Mouse (Mus musculus) urinary bladder, postnatal 14 days (tissue): ENCODE measurements around the gene Vrk2.

Experiments
- DNase-seq: peaks from one replicate; pipeline ENCODE4 v3.0.0; 2021; ENCODE audit warnings: low spot score

The Vrk2 gene

GRCm38 (mm10) chr11:26551551-26551950 lies 42.2 kb downstream of the Vrk2 start:
- no peak for DNase-seq

GRCm38 (mm10) chr11:26537816-26538215 lies 56.0 kb downstream of the Vrk2 start:
- DNase-seq: no peak

DNA sequence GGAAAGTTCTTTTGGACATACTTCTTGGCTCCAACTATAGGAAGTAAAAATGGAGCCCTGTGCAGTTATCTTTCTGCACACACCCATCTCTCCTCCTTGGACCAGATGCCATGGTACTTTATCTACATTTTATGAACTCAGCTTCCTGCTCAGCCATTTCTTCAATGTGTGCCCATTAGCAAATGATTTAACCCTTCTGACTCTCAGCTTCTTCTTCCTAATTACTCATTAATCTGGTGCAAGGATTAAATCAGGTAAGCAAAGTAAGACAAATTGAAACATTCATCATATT lies 60.0 kb downstream of the Vrk2 start:
- DNase-seq: no peak

GRCm38 (mm10) chr11:26532994-26533827 lies 60.6 kb downstream of the Vrk2 start:
- DNase-seq: no peak

DNA sequence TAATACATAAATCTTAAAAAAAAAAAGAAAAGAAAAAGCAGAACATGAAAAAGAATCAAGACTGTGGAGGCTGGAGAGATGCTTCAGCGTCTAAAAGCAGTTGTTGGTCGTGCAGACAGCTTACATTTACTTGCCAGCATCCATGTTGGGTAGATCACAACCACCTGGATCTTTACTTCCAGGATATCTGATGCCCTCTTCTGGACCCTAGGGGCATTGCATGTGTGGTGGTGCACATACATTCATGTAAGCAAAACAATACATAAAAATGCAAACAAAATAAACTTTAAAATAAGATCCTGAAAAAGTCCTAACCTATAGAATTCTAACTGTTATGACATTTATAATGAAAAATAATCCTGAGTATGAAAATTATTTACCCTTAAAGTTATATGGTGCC lies 66.9 kb downstream of the Vrk2 start:
- DNase-seq: no peak

DNA sequence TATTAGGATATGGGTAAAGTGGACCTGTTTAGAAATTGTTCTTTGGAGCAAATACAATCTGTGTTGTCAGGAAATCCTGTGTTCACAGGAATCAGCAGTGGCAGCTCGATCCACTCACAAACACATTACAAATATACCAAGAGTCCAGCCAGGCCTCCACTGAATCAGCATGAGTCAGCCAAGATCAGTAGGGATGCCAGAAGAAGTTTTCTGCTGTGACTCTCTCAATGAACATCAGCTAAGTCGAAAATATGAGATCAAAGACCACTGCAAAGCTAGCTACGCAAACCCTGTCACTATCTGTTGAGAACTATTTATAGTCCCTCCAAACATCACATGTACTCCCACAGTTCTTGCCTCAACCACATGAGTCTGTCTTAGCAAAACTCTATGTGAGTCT lies 74.8 kb downstream of the Vrk2 start:
- peak; percentile 8 for DNase-seq

DNA sequence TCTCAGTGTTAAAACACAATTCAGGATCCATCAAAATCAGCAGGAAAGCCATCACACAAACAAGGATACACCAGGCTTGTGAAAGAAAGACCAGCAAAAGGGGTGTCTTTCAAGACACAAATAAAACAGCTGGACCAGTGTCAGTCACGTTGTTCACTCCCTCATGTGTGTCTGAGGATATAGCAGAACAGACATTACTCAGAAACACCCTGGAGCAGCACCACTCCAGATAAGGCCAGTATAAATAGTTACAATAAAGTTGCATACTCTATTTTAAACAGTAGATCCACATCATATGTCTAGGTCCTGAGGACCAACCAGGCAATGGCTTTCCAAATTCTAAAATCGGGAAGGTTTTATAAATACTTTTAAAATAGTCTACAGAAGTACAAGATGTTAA lies 77.7 kb downstream of the Vrk2 start:
- DNase-seq: no peak

- no peak for DNase-seq
Observed at GRCm38 (mm10) chr11:26513683-26514082, 80.1 kb downstream of the Vrk2 start.

DNA sequence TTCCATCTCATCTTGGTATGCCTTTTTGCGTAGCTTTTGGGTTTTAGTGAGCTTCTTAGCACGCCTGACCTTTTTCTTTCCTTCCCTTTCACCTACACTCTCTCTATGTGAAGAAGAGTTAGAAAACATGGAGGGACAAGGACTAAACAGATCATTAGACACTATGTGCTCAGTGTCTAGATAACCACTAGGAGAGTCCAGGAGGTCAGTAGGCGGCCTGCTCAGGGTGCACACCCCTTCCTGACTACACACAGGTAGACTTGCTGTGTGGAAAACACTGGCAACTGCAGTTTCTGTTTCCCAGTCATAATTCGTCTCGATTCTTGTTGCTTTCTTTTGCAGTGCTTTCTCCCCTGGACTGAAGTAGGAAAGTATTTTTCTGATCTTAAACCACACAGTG lies 97.8 kb downstream of the Vrk2 start:
- DNase-seq: no peak

- peak; percentile 9 for DNase-seq
Observed at GRCm38 (mm10) chr11:26489761-26490466, 103.9 kb downstream of the Vrk2 start.

DNA sequence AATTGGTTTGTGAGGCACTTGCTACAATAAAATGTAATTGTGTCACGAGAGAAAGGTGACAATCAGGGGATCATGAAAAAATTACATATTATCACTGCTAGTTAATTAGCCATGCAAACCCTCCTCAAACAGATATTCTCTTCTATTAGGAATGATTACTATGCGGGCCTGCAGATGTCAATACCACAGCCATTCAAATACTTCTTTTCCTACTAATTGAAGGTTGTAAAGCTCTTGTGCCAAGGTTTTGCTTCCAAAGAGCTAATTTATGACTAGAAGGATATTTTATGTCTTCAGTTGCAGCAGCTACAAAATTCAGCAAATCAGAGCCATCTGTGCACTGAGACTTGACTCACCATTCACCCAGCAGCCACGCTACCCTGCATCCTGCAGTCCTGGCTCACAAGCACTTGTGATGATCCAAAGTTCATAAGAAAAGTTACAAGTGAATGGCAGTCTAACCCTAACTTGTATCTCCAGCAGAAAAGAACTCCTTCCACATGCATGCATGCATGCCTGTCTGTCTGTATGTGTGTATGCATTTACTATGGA lies 112.0 kb downstream of the Vrk2 start:
- no peak for DNase-seq

- DNase-seq: no peak
Observed at GRCm38 (mm10) chr11:26477037-26477739, 116.6 kb downstream of the Vrk2 start.

- no peak for DNase-seq
Observed at GRCm38 (mm10) chr11:26454081-26454480, 139.7 kb downstream of the Vrk2 start.

DNA sequence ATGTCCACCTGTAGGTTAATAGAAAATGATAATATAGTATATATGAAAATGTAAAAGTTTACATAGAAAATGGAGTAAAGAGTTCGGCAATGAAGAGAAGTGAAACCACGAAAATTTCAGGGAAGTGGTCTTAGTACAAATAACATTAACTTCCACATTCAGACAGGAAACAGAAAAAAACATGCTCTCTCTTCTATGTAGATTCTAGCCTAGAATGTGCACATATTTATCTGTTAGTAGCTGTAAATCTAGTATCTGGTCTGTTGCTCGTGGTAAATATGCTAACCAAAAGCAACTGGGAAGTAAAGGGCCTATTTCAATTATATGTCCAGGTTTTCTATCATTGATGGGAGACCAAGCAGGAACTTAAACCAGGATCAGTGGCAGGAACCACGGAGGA lies 141.1 kb downstream of the Vrk2 start:
- no peak for DNase-seq

- DNase-seq: no peak
Observed at GRCm38 (mm10) chr11:26451228-26451627, 142.6 kb downstream of the Vrk2 start.

GRCm38 (mm10) chr11:26450636-26451035 lies 143.2 kb downstream of the Vrk2 start:
- DNase-seq: no peak

- DNase-seq: no peak
Observed at GRCm38 (mm10) chr11:26449789-26450188, 144.0 kb downstream of the Vrk2 start.

GRCm38 (mm10) chr11:26444374-26444773 lies 149.4 kb downstream of the Vrk2 start:
- DNase-seq: no peak

DNA sequence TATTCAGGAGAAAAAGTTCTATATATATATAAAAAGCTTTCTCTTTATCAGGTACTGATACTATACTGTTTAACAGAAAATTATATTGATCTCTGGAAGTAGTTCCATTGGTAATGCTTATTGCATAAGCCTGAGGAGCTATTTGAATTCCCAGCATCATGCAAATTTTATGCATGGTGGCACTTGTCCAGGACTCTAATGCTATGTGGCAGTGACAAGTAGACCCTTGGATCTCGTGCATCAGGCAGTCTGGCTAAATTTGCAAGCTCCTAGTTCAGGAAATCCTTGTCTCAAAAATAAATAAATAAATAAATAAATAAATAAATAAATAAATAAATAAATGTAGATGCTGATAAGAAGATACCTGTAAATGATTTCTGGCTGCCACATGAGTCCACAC lies 152.7 kb downstream of the Vrk2 start:
- DNase-seq: no peak

GRCm38 (mm10) chr11:26437818-26438217 lies 156.0 kb downstream of the Vrk2 start:
- no peak for DNase-seq

GRCm38 (mm10) chr11:26434229-26434628 lies 159.6 kb downstream of the Vrk2 start:
- DNase-seq: no peak

DNA sequence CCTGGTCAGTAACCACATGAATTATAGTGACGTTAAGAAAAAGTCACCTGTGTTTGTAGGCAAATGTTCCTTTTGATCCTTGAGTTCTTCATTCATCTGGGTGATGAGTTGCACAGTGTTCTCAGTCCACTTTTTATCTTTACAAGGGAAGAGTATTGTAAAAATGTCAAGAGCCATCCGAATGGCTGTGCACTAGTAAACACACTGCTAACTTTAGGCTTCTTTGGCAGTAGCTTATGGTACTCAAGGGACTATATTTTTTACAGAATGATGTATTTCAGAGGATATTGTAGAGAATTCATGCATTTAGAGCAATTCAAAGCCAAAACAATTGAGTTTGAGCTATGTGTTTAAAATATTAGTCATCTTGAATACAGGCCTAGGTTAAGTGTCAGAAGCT lies 172.3 kb downstream of the Vrk2 start:
- no peak for DNase-seq
